Comparison of ENCODE assay signal across 11 mouse cellular contexts in genomic region chr6:66200136-66200790, GRCm38 (mm10).
DNase-seq lines count a peak whose midpoint lies in the region; ATAC-seq and TF ChIP-seq lines count a peak whose summit lies in the region.
"Had no signal": no experiment of that assay in that cellular context is flagged by ENCODE, and none has a peak within 500 bp of the region (broad histone marks: within the 10 kb centered on the region; RNA-seq: fewer than 3 reads in every experiment).

No protein-coding gene starts in this region.

- no peak for TF ChIP-seq CTCF in thymus, adult 2 months (IDR thresholded peaks at IDR 0.05; ENCODE audit: borderline replicate concordance, control insufficient read depth, extremely low read depth, insufficient read depth, low read length, poor library complexity)

- intact Hi-C loops in heart, postnatal 14 days (cut with DNase I) = no loop called here

- DNase-seq in heart, postnatal 14 days = no peak
- peak; percentile 31 for DNase-seq in thymus, postnatal 0 days (ENCODE audit: low spot score)
- no peak for DNase-seq in thymus, adult 2 months
- DNase-seq in limb, embryonic 14.5 days (ENCODE audit: low spot score) = peak; percentile 59
- peak; percentile 22 for DNase-seq in yolk sac, embryonic 10.5 days (ENCODE audit: low spot score)
- DNase-seq in spleen, postnatal 10 days (ENCODE audit: low spot score in 2 of 2) = no peak
- DNase-seq: midbrain, embryonic 14.5 days; right cerebral cortex, adult 18-20 months had no signal

- H3K27me3 ChIP-seq in heart, embryonic 11.5 days (ENCODE audit: control insufficient read depth, insufficient read depth, low read length) = no peaks in the 10 kb centered on the region
- no peaks in the 10 kb centered on the region for H3K27me3 ChIP-seq in thymus, adult 2 months (ENCODE audit: control insufficient read depth, insufficient read depth, low read length)
- no peaks in the 10 kb centered on the region for H3K27me3 ChIP-seq in limb, embryonic 14.5 days (ENCODE audit: control insufficient read depth, insufficient read depth, low read length)

- peak overlapping the region; percentile 46; the same call in 1 of the 2 replicates for H3K9ac ChIP-seq in heart, embryonic 11.5 days (ENCODE audit: low read depth, low read length)
- no peak overlapping the region for H3K9ac ChIP-seq in limb, embryonic 14.5 days (ENCODE audit: low read depth, low read length, severe bottlenecking)

- no peaks in the 10 kb centered on the region for H3K36me3 ChIP-seq in heart, embryonic 11.5 days (ENCODE audit: control insufficient read depth, insufficient read depth, low read length)
- H3K36me3 ChIP-seq in thymus, adult 2 months (ENCODE audit: control insufficient read depth, insufficient read depth, low read length) = no peaks in the 10 kb centered on the region
- no peaks in the 10 kb centered on the region for H3K36me3 ChIP-seq in limb, embryonic 14.5 days (ENCODE audit: control insufficient read depth, insufficient read depth, low read length)

- TF ChIP-seq POLR2A in thymus, adult 2 months (IDR thresholded peaks at IDR 0.05; ENCODE audit: control insufficient read depth, extremely low read depth, insufficient read depth, low read length, poor library complexity) = no peak
- TF ChIP-seq POLR2A in limb, embryonic 14.5 days (IDR thresholded peaks at IDR 0.05; ENCODE audit: borderline replicate concordance, extremely low read depth, insufficient read depth, insufficient read length) = no peak

- no peaks in the 10 kb centered on the region for H3K9me3 ChIP-seq in heart, embryonic 11.5 days (replicated peaks; ENCODE audit: control insufficient read depth, low read length)
- no peaks in the 10 kb centered on the region for H3K9me3 ChIP-seq in limb, embryonic 14.5 days (ENCODE audit: control insufficient read depth, low read length)

- peak overlapping the region; percentile 46; the same call in 1 of the 2 replicates for H3K27ac ChIP-seq in heart, embryonic 11.5 days (ENCODE audit: low read depth, low read length)
- no peak overlapping the region for H3K27ac ChIP-seq in thymus, adult 2 months (ENCODE audit: control insufficient read depth, insufficient read depth, low read length)
- H3K27ac ChIP-seq in limb, embryonic 14.5 days (replicated peaks; ENCODE audit: low read depth, low read length) = peak overlapping the region; percentile 46; the same call in 1 of the 2 replicates

- H3K4me1 ChIP-seq in heart, embryonic 11.5 days (ENCODE audit: control insufficient read depth, insufficient read depth, low read length) = peaks cover 9% of the 10 kb centered on the region; the same call in 1 of the 2 replicates
- H3K4me1 ChIP-seq in thymus, adult 2 months (replicated peaks; ENCODE audit: control insufficient read depth, insufficient read depth, low read length) = peaks cover 6% of the 10 kb centered on the region
- peaks cover 12% of the 10 kb centered on the region; the same call in 1 of the 2 replicates for H3K4me1 ChIP-seq in limb, embryonic 14.5 days (ENCODE audit: control insufficient read depth, insufficient read depth, low read length)

- peak overlapping the region; percentile 14; the same call in 1 of the 2 replicates for H3K4me3 ChIP-seq in heart, embryonic 11.5 days (ENCODE audit: low read depth, low read length)
- no peak overlapping the region for H3K4me3 ChIP-seq in thymus, adult 2 months (ENCODE audit: control insufficient read depth, insufficient read depth, low read length)
- no peak overlapping the region for H3K4me3 ChIP-seq in limb, embryonic 14.5 days (replicated peaks; ENCODE audit: low read length)

- ATAC-seq in heart, embryonic 11.5 days (replicated peaks; ENCODE audit: insufficient number of reproducible peaks, low FRiP score, low TSS enrichment) = peak; percentile 49; the same call in 1 of the 2 replicates
- ATAC-seq in limb, embryonic 14.5 days (ENCODE audit: low FRiP score, low read depth) = peak; percentile 78
- no peak for ATAC-seq in megakaryocyte-erythroid progenitor cell, adult 5-6 weeks (replicated peaks; ENCODE audit: low FRiP score, low TSS enrichment, poor library complexity, severe bottlenecking)

- peak overlapping the region; percentile 51 for H3K4me2 ChIP-seq in heart, embryonic 11.5 days
- H3K4me2 ChIP-seq in limb, embryonic 14.5 days (replicated peaks; ENCODE audit: low read depth, low read length, severe bottlenecking) = peak overlapping the region; percentile 20
- H3K4me2 ChIP-seq: liver, embryonic 11.5 days had no signal

- 10% methylated on average over 6 of the region's 6 CpGs for WGBS in heart, embryonic 11.5 days (ENCODE audit: insufficient replicate concordance)
- 9% methylated on average over 6 of the region's 6 CpGs for whole genome bisulfite sequencing in thymus, adult 2 months
- 11% methylated on average over 6 of the region's 6 CpGs for WGBS in limb, embryonic 14.5 days

Comparison
In these comparisons a context has a peak if more than half of its experiments do, and no peak if none do; other contexts are left out.
1. DNase-seq: peak in thymus, postnatal 0 days (single experiment), limb, embryonic 14.5 days (single experiment) and yolk sac, embryonic 10.5 days (single experiment); none in heart, postnatal 14 days (0 of 2), thymus, adult 2 months (single experiment) and spleen, postnatal 10 days (0 of 2).